10 mouse cellular contexts compared by ENCODE assay signal in the genomic region with DNA sequence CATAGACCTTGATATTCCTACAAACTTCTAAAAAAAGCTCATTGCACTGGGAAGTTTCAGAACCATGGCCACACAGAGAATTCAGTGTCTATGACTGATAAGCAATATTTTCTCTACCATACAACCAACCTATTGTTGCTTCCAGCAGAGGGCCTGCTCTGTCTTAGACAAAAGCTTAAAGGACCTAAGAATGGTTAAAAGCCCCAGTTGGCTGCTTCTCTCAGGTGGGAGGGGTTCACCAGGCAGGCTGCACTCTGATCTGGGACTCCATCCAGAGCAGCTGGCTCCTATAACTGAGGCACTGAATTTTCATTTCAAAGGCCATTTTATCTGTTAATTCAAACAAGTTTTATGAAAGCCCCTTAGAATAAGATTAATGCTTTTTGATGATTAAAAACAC.
DNase-seq lines count a peak whose midpoint lies in the region; ATAC-seq and TF ChIP-seq lines count a peak whose summit lies in the region.
"Had no signal": no experiment of that assay in that cellular context is flagged by ENCODE, and none has a peak within 500 bp of the region (broad histone marks: within the 10 kb centered on the region; RNA-seq: fewer than 3 reads in every experiment).

No protein-coding gene starts in this region.

- no peaks in the 10 kb centered on the region for H3K36me3 ChIP-seq in forebrain, embryonic 15.5 days
- H3K36me3 ChIP-seq in forebrain, embryonic 10.5 days (replicated peaks) = no peaks in the 10 kb centered on the region
- H3K36me3 ChIP-seq in kidney, embryonic 15.5 days = no peaks in the 10 kb centered on the region
- H3K36me3 ChIP-seq in thymus, adult 2 months (ENCODE audit: control insufficient read depth, insufficient read depth, low read length) = no peaks in the 10 kb centered on the region
- H3K36me3 ChIP-seq: embryonic facial prominence, embryonic 12.5 days; heart, embryonic 13.5 days had no signal

- H3K4me1 ChIP-seq in forebrain, embryonic 15.5 days = no peaks in the 10 kb centered on the region
- no peaks in the 10 kb centered on the region for H3K4me1 ChIP-seq in forebrain, embryonic 10.5 days
- H3K4me1 ChIP-seq in kidney, embryonic 15.5 days = no peaks in the 10 kb centered on the region
- no peaks in the 10 kb centered on the region for H3K4me1 ChIP-seq in thymus, adult 2 months (replicated peaks; ENCODE audit: control insufficient read depth, insufficient read depth, low read length)
- H3K4me1 ChIP-seq: embryonic facial prominence, embryonic 12.5 days; heart, embryonic 13.5 days had no signal

- H3K4me3 ChIP-seq in forebrain, embryonic 15.5 days = no peak overlapping the region
- H3K4me3 ChIP-seq in forebrain, embryonic 10.5 days = no peak overlapping the region
- H3K4me3 ChIP-seq in kidney, embryonic 15.5 days (replicated peaks) = no peak overlapping the region
- H3K4me3 ChIP-seq in thymus, adult 2 months (ENCODE audit: control insufficient read depth, insufficient read depth, low read length) = no peak overlapping the region
- H3K4me3 ChIP-seq: embryonic facial prominence, embryonic 12.5 days; heart, embryonic 13.5 days had no signal

- no peak overlapping the region for H3K9ac ChIP-seq in forebrain, embryonic 15.5 days (replicated peaks)
- no peak overlapping the region for H3K9ac ChIP-seq in kidney, embryonic 15.5 days
- H3K9ac ChIP-seq: embryonic facial prominence, embryonic 12.5 days; heart, embryonic 13.5 days had no signal

- no peak for TF ChIP-seq POLR2A in thymus, adult 2 months (IDR thresholded peaks at IDR 0.05; ENCODE audit: control insufficient read depth, extremely low read depth, insufficient read depth, low read length, poor library complexity)

- no peak overlapping the region for H3K27ac ChIP-seq in forebrain, embryonic 15.5 days (replicated peaks)
- H3K27ac ChIP-seq in forebrain, embryonic 10.5 days = no peak overlapping the region
- no peak overlapping the region for H3K27ac ChIP-seq in kidney, embryonic 15.5 days
- no peak overlapping the region for H3K27ac ChIP-seq in thymus, adult 2 months (ENCODE audit: control insufficient read depth, insufficient read depth, low read length)
- H3K27ac ChIP-seq: embryonic facial prominence, embryonic 12.5 days; heart, embryonic 13.5 days had no signal

- H3K27me3 ChIP-seq in forebrain, embryonic 15.5 days = no peaks in the 10 kb centered on the region
- H3K27me3 ChIP-seq in forebrain, embryonic 10.5 days (ENCODE audit: poor library complexity, severe bottlenecking) = no peaks in the 10 kb centered on the region
- no peaks in the 10 kb centered on the region for H3K27me3 ChIP-seq in kidney, embryonic 15.5 days
- H3K27me3 ChIP-seq in thymus, adult 2 months (ENCODE audit: control insufficient read depth, insufficient read depth, low read length) = no peaks in the 10 kb centered on the region
- H3K27me3 ChIP-seq: embryonic facial prominence, embryonic 12.5 days; heart, embryonic 13.5 days had no signal

- ATAC-seq in forebrain, embryonic 15.5 days (replicated peaks) = peak; percentile 53; the same call in 1 of the 2 replicates
- no peak for ATAC-seq in kidney, embryonic 15.5 days (replicated peaks; ENCODE audit: low FRiP score)

- no peak for TF ChIP-seq CTCF in thymus, adult 2 months (IDR thresholded peaks at IDR 0.05; ENCODE audit: borderline replicate concordance, control insufficient read depth, extremely low read depth, insufficient read depth, low read length, poor library complexity)

- DNase-seq in forebrain, embryonic 10.5 days (ENCODE audit: extremely low spot score, low spot score) = no peak
- DNase-seq in kidney, postnatal 4 days = peak; percentile 58 to 65
- peak; percentile 76 for DNase-seq in Muller cell, postnatal 12 days (ENCODE audit: inconsistent ontology term)
- peak; percentile 14 for DNase-seq in gastrocnemius, postnatal 10 days
- no peak for DNase-seq in thymus, adult 2 months
- DNase-seq in embryo, embryonic 9.5 days (ENCODE audit: extremely low spot score) = no peak

- no peak overlapping the region for H3K4me2 ChIP-seq in forebrain, embryonic 15.5 days (replicated peaks)
- H3K4me2 ChIP-seq in kidney, embryonic 15.5 days = no peak overlapping the region
- H3K4me2 ChIP-seq: embryonic facial prominence, embryonic 12.5 days; heart, embryonic 13.5 days had no signal

- H3K9me3 ChIP-seq in forebrain, embryonic 15.5 days = no peaks in the 10 kb centered on the region
- H3K9me3 ChIP-seq in forebrain, embryonic 10.5 days = 0 out of 2 replicates have a peak, but pooled peaks cover 2% of the 10 kb centered on the region
- H3K9me3 ChIP-seq in kidney, embryonic 15.5 days (replicated peaks) = no peaks in the 10 kb centered on the region
- H3K9me3 ChIP-seq: embryonic facial prominence, embryonic 12.5 days; heart, embryonic 13.5 days had no signal

Comparison
In these comparisons a context has a peak if more than half of its experiments do, and no peak if none do; other contexts are left out.
1. DNase-seq: peak in kidney, postnatal 4 days (2 of 2), Muller cell, postnatal 12 days (single experiment) and gastrocnemius, postnatal 10 days (single experiment); none in forebrain, embryonic 10.5 days (single experiment), thymus, adult 2 months (single experiment) and embryo, embryonic 9.5 days (single experiment).